Mouse (Mus musculus) lung, embryonic 15.5 days (tissue): Measurements from ENCODE around the gene Isoc2a. TPM values are rescaled to one million over a fixed set of nuclear protein-coding genes. Genes with fewer than 3 reads are reported as not detected.
"Not testable (repeated sequence)": the region's sequence is repeated elsewhere in the genome, so short reads cannot be mapped to it uniquely, and the experiment has no call there.

Source experiments
- ATAC-seq: fragments of 200-750 bp; cut with Nextera tagmentation; 2 replicates; pipeline ENCODE4 v1.8.0; 2017; ENCODE audit warnings: moderate number of reproducible peaks, borderline replicate concordance; ENCODE audit not compliant: low FRiP score, low TSS enrichment; ENCODE audit errors: extremely low read depth
- H3K27ac ChIP-seq: fragments of 300-500 bp; sonication (generic); 2 replicates; pipeline ENCODE4 v1.5.1; 2015; ENCODE audit warnings: moderate library complexity, mild to moderate bottlenecking, inconsistent platforms
- H3K27me3 ChIP-seq: fragments of 300-500 bp; sonication (generic); 2 replicates; pipeline ENCODE4 v1.6.1; 2015; ENCODE audit warnings: inconsistent platforms
- H3K36me3 ChIP-seq: fragments of 300-500 bp; sonication (generic); 2 replicates; pipeline ENCODE4 v1.6.1; 2015; ENCODE audit warnings: inconsistent platforms
- H3K4me1 ChIP-seq: fragments of 300-500 bp; sonication (generic); 2 replicates; pipeline ENCODE4 v1.6.1; 2015; ENCODE audit warnings: inconsistent platforms
- H3K4me2 ChIP-seq: fragments of 300-500 bp; sonication (generic); 2 replicates; pipeline ENCODE4 v1.6.1; 2015; ENCODE audit warnings: inconsistent platforms, mild to moderate bottlenecking, moderate library complexity
- H3K4me3 ChIP-seq: fragments of 300-500 bp; sonication (generic); 2 replicates; pipeline ENCODE4 v1.5.1; 2015; ENCODE audit warnings: mild to moderate bottlenecking, inconsistent platforms
- H3K9ac ChIP-seq: fragments of 300-500 bp; sonication (generic); 2 replicates; pipeline ENCODE4 v1.6.1; 2015; ENCODE audit warnings: inconsistent platforms
- H3K9me3 ChIP-seq: fragments of 300-500 bp; sonication (generic); 2 replicates; pipeline ENCODE4 v1.6.1; 2016; ENCODE audit warnings: inconsistent platforms
- WGBS: fragments of 180-500 bp; shearing (Covaris S2); methylation state at CpG from one replicate; pipeline ENCODE4 v1.1.7; 2015; 5-methylcytosine and 5-hydroxymethylcytosine counted together
- polyA plus RNA-seq: library from polyadenylated mRNA; unstranded; fragments of >200 nt; fragmentation: Nextera tagmentation; extraction: Ambion mirVana; gene quantifications from 2 replicates; pipeline ENCODE4 v1.2.1, GENCODE M21; 2015

Gene Isoc2a
- polyA plus RNA-seq, 1 experiment from 2014 or later = 0.81 TPM

DNA sequence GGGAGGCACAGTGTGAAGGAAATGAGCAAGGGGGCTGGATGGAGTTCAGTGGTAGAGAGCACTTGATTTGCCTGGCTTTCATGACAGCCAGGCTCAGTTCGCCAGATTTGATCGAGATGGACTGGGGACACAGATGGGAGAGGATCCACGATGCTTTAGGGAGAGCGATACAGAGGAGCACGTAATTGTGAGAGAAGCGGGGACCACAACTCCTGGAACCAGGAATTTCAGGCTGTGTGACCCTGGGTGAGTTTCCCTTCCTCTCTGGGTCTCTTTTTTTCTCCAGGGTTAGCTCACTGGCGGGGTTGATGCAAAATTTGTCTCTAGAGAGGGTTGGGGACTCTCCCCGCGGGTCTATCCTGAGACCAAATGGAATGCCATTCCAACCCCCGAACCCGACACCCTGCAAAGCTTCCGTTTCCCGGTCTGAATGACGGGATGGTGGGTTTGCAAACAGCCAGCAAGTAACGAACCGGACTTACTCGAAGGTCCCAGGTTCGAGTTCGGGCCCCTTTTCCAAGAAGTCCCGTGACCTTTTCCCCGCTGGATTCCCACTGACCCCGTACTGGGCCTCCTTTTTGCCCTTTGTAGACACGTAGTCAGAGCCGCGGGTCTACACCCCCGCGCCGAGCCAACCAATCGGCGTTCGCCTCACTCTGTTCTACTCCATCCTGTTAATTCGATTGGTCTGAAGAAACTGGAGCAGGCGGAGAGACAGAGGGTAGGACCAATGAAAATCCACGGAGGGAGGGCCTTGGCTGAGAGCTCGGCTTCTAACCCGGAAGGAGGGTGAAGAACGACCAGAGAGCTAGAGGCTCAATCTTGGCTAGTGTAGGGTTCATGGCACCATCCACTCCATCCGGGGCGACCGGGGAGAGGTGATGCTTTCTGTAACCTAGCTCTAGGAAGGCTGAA is 11.1 kb upstream of the Isoc2a start:
- whole genome bisulfite sequencing = 4% methylated on average over 40 of the region's 40 CpGs

GRCm38 (mm10) chr7:4866631-4867180 is 10.2 kb upstream of the Isoc2a start:
- peak overlapping the region; percentile 62 for H3K4me3 ChIP-seq
- no peaks in the 10 kb centered on the region for H3K27me3 ChIP-seq
- H3K9ac ChIP-seq = peak overlapping the region; percentile 45
- H3K4me2 ChIP-seq = peak overlapping the region; percentile 66
- no peaks in the 10 kb centered on the region for H3K9me3 ChIP-seq
- H3K36me3 ChIP-seq = no peaks in the 10 kb centered on the region
- ATAC-seq = no peak
- peak overlapping the region; percentile 49; the same call in 1 of the 2 replicates for H3K27ac ChIP-seq
- WGBS = 28% methylated on average over 10 of the region's 10 CpGs
- H3K4me1 ChIP-seq = peaks cover 18% of the 10 kb centered on the region

More for the DNA sequence above, 11.1 kb upstream of the Isoc2a start:
- Histone ChIP-seq H3K4me1 (peaks cover 18% of the 10 kb centered on the region), H3K4me3 (peak overlapping the region; percentile 62), H3K27ac (peak overlapping the region; percentile 49), H3K9ac (peak overlapping the region; percentile 45), H3K4me2 (peak overlapping the region; percentile 66), H3K36me3 (no peaks in the 10 kb centered on the region), H3K27me3 (no peaks in the 10 kb centered on the region), H3K9me3 (no peaks in the 10 kb centered on the region)
- ATAC-seq = peak; percentile 99

- no peaks in the 10 kb centered on the region for H3K27me3 ChIP-seq
- H3K4me2 ChIP-seq = no peak within 1 kb of the TSS
- no peak for ATAC-seq
- no peak within 1 kb of the TSS for H3K9ac ChIP-seq
- H3K27ac ChIP-seq = no peak within 1 kb of the TSS
- H3K4me1 ChIP-seq = peaks cover 10% of the 10 kb centered on the region
- no peaks in the 10 kb centered on the region for H3K36me3 ChIP-seq
- no peak within 1 kb of the TSS for H3K4me3 ChIP-seq
- 48% methylated on average over 6 of the region's 6 CpGs for WGBS
- H3K9me3 ChIP-seq = no peaks in the 10 kb centered on the region
Observed at GRCm38 (mm10) chr7:4870133-4870532, 6.8 kb upstream of the Isoc2a start, which contains the start of gene Isoc2b. TSS of gene Isoc2b (minus strand) at chr7:4870258.

GRCm38 (mm10) chr7:4877226-4877625 is 273 bp downstream of the Isoc2a start:
- H3K27me3 ChIP-seq = no peaks in the 10 kb centered on the region
- H3K9me3 ChIP-seq = no peaks in the 10 kb centered on the region
- no peak; the same call in 1 of the 2 replicates for ATAC-seq
- H3K36me3 ChIP-seq = no peaks in the 10 kb centered on the region
- 7% methylated on average over 11 of the region's 11 CpGs for WGBS
- H3K9ac ChIP-seq = peak overlapping the region; percentile 48
- H3K4me1 ChIP-seq = peaks cover 14% of the 10 kb centered on the region
- peak overlapping the region; percentile 81 for H3K4me2 ChIP-seq
- H3K27ac ChIP-seq = no peak overlapping the region
- H3K4me3 ChIP-seq = peak overlapping the region; percentile 52

DNA sequence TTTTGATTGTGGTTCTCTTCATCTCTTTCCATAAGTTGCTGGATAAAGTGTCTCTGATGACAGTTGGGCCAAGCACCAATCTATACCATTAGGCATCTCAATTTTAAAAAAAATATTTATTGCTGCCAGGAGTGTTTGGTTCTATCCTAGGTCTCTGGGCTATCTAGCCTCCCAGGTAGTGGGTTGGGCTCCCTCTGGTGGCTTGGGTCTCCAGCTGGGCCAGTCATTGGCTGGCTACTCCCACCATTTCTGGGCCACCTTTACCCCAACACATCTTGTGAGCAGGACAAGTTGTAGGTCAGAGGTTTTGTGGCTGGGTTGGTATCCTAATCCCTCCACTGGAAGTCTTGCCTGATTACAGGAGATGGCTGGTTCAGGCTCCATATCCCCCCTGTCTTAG is 1.2 kb downstream of the Isoc2a start:
- Histone ChIP-seq H3K9ac (no peak overlapping the region), H3K4me1 (peaks cover 14% of the 10 kb centered on the region), H3K36me3 (no peaks in the 10 kb centered on the region), H3K9me3 (no peaks in the 10 kb centered on the region), H3K27me3 (no peaks in the 10 kb centered on the region), H3K4me2 (peak overlapping the region; percentile 81), H3K4me3 (peak overlapping the region; percentile 52; the same call in 1 of the 2 replicates), H3K27ac (no peak overlapping the region)
- no peak for ATAC-seq

- not testable (repeated sequence) for H3K9me3 ChIP-seq, H3K27me3 ChIP-seq, ATAC-seq, H3K27ac ChIP-seq, H3K4me2 ChIP-seq, H3K4me3 ChIP-seq, H3K36me3 ChIP-seq, H3K9ac ChIP-seq
- peaks cover 14% of the 10 kb centered on the region for H3K4me1 ChIP-seq
- WGBS = 71% methylated on average over 1 of the region's 1 CpGs
Observed at GRCm38 (mm10) chr7:4879036-4879435, 2.1 kb downstream of the Isoc2a start.

- no peak for ATAC-seq
- WGBS = 40% methylated on average over 4 of the region's 4 CpGs
- H3K27me3 ChIP-seq = no peaks in the 10 kb centered on the region
- no peak overlapping the region for H3K9ac ChIP-seq
- H3K4me2 ChIP-seq = no peak overlapping the region
- H3K36me3 ChIP-seq = no peaks in the 10 kb centered on the region
- no peaks in the 10 kb centered on the region for H3K4me1 ChIP-seq
- H3K27ac ChIP-seq = no peak overlapping the region
- no peak overlapping the region for H3K4me3 ChIP-seq
- H3K9me3 ChIP-seq = no peaks in the 10 kb centered on the region
Observed at GRCm38 (mm10) chr7:4886680-4887079, 9.7 kb downstream of the Isoc2a start.

- H3K4me1 ChIP-seq = 0 out of 2 replicates have a peak, but pooled peaks cover 4% of the 10 kb centered on the region
- H3K27me3 ChIP-seq = peaks cover 6% of the 10 kb centered on the region; the same call in 1 of the 2 replicates
- H3K4me2 ChIP-seq = no peak overlapping the region
- H3K9ac ChIP-seq = no peak overlapping the region
- H3K4me3 ChIP-seq = no peak overlapping the region
- H3K36me3 ChIP-seq = no peaks in the 10 kb centered on the region
- WGBS = 33% methylated on average over 11 of the region's 11 CpGs
- no peak overlapping the region for H3K27ac ChIP-seq
- ATAC-seq = no peak
- H3K9me3 ChIP-seq = no peaks in the 10 kb centered on the region
Observed at GRCm38 (mm10) chr7:4895186-4895585, 18.2 kb downstream of the Isoc2a start.

GRCm38 (mm10) chr7:4898851-4899648 is 22.1 kb downstream of the Isoc2a start:
- Histone ChIP-seq H3K27ac (no peak overlapping the region), H3K9ac (no peak overlapping the region), H3K36me3 (no peaks in the 10 kb centered on the region), H3K4me1 (0 out of 2 replicates have a peak, but pooled peaks cover 4% of the 10 kb centered on the region), H3K9me3 (peaks cover 3% of the 10 kb centered on the region; the same call in 1 of the 2 replicates), H3K4me2 (peak overlapping the region; percentile 48), H3K27me3 (peaks cover 6% of the 10 kb centered on the region; the same call in 1 of the 2 replicates), H3K4me3 (peak overlapping the region; percentile 10; the same call in 1 of the 2 replicates)
- 17% methylated on average over 16 of the region's 18 CpGs for WGBS
- 0 out of 2 replicates have a peak, but pooled peaks have one; percentile 32 for ATAC-seq

- peaks cover 6% of the 10 kb centered on the region; the same call in 1 of the 2 replicates for H3K27me3 ChIP-seq
- H3K36me3 ChIP-seq = no peaks in the 10 kb centered on the region
- H3K9me3 ChIP-seq = peaks cover 3% of the 10 kb centered on the region; the same call in 1 of the 2 replicates
- no peak overlapping the region for H3K9ac ChIP-seq
- 0 out of 2 replicates have a peak, but pooled peaks cover 4% of the 10 kb centered on the region for H3K4me1 ChIP-seq
- H3K4me3 ChIP-seq = peak overlapping the region; percentile 10; the same call in 1 of the 2 replicates
- ATAC-seq = no peak
- no peak overlapping the region for H3K27ac ChIP-seq
- H3K4me2 ChIP-seq = peak overlapping the region; percentile 48
- WGBS = 5% methylated on average over 19 of the region's 19 CpGs
Observed at GRCm38 (mm10) chr7:4899649-4900522, 22.9 kb downstream of the Isoc2a start.
